Mouse (Mus musculus): ENCODE measurements around the gene Sec11a. TPM values are rescaled to one million over a fixed set of nuclear protein-coding genes. Genes with fewer than 3 reads are reported as not detected.

The Sec11a gene
- polyA plus RNA-seq, 1 experiment = 112 TPM

DNA sequence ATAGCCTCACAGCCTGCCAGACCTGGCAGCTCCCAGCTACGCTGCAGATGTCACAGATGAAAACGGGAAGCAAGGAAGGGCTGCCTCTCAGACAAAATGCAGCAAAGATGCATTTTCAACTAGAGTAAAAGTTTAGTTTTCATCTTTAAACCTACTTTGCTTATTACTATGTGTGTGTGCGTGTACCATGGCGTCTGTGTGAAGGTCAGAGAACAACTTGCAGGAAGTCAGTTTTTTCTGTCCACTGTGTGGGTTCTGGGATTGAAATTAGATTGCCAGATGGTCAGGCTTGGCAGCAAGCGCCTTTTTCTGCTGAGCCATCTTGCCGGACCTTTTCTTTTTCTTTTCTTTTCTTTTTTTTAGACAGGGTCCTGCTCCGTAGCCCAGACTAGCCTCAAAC lies 53.4 kb downstream of the Sec11a start:
- no peaks in the 10 kb centered on the region for H3K79me2 ChIP-seq (ENCODE audit: control insufficient read depth, insufficient read depth)

GRCm38 (mm10) chr7:80893753-80894129 lies 53.8 kb downstream of the Sec11a start:
- Histone ChIP-seq H3K79me2 (ENCODE audit: control insufficient read depth, insufficient read depth) (no peaks in the 10 kb centered on the region), H3K4me3 (ENCODE audit: insufficient read depth, poor library complexity, severe bottlenecking) (no peak overlapping the region), H3K79me3 (ENCODE audit: low read depth) (no peaks in the 10 kb centered on the region), H3K36me3 (ENCODE audit: control insufficient read depth, insufficient read depth) (peaks cover 26% of the 10 kb centered on the region), H3K27me3 (ENCODE audit: control insufficient read depth, insufficient read depth, insufficient read length) (no peaks in the 10 kb centered on the region), H3ac (ENCODE audit: control insufficient read depth, insufficient read length, low read depth) (no peak overlapping the region)
- TF ChIP-seq MYOD1 (IDR thresholded peaks at IDR 0.05; ENCODE audit: control insufficient read depth, insufficient read length, low read depth) (no peak), CTCF (IDR thresholded peaks at IDR 0.05; ENCODE audit: control insufficient read depth, insufficient read depth, insufficient read length) (no peak), USF1 (IDR thresholded peaks at IDR 0.05; ENCODE audit: low read depth) (no peak), CEBPB (IDR thresholded peaks at IDR 0.05; ENCODE audit: low read depth) (no peak), FOSL1 (IDR thresholded peaks at IDR 0.05; ENCODE audit: insufficient read depth, low read length, poor library complexity, severe bottlenecking) (no peak), MAX (IDR thresholded peaks at IDR 0.05) (no peak), MYOG (IDR thresholded peaks at IDR 0.05; ENCODE audit: control insufficient read depth, extremely low read depth, insufficient read length) (no peak)

More for the DNA sequence above, 53.4 kb downstream of the Sec11a start:
- peaks cover 26% of the 10 kb centered on the region for H3K36me3 ChIP-seq (ENCODE audit: control insufficient read depth, insufficient read depth)
- TF ChIP-seq USF1 (IDR thresholded peaks at IDR 0.05; ENCODE audit: low read depth) = no peak
- no peak for TF ChIP-seq CEBPB (IDR thresholded peaks at IDR 0.05; ENCODE audit: low read depth)
- no peak for TF ChIP-seq CTCF (IDR thresholded peaks at IDR 0.05; ENCODE audit: control insufficient read depth, insufficient read depth, insufficient read length)
- no peak for TF ChIP-seq FOSL1 (IDR thresholded peaks at IDR 0.05; ENCODE audit: insufficient read depth, low read length, poor library complexity, severe bottlenecking)
- no peak for TF ChIP-seq MAX (IDR thresholded peaks at IDR 0.05)
- no peak overlapping the region for H3ac ChIP-seq (ENCODE audit: control insufficient read depth, insufficient read length, low read depth)
- H3K79me3 ChIP-seq (ENCODE audit: low read depth) = no peaks in the 10 kb centered on the region
- no peak overlapping the region for H3K4me3 ChIP-seq (ENCODE audit: insufficient read depth, poor library complexity, severe bottlenecking)
- no peaks in the 10 kb centered on the region for H3K27me3 ChIP-seq (ENCODE audit: control insufficient read depth, insufficient read depth, insufficient read length)

- Histone ChIP-seq H3K4me3 (ENCODE audit: insufficient read depth, poor library complexity, severe bottlenecking) (no peak overlapping the region), H3K79me3 (ENCODE audit: low read depth) (no peaks in the 10 kb centered on the region), H3K36me3 (ENCODE audit: control insufficient read depth, insufficient read depth) (peaks cover 26% of the 10 kb centered on the region)
Observed at GRCm38 (mm10) chr7:80893086-80893752, 54.4 kb downstream of the Sec11a start.

DNA sequence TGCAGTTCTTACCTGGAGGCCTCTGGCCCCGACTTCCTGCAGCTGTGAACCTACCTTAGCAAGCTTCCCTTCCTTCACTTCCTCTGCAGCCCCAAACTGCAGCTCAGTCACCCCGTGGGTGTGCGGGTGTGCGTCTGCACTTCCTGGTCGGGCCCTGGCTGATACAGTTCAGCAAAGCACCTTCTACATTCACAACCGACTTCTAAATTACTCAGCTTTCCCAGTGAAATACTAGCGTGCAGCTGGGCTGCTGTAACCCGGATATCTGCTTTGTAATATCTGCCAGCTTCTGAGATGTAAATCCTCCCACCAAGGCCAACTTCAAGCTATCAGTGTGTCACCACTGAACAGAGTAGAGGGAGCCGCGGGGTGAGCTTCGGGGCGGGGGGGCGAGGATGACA lies 57.7 kb downstream of the Sec11a start:
- H3K27me3 ChIP-seq (ENCODE audit: control insufficient read depth, insufficient read depth, insufficient read length) = no peaks in the 10 kb centered on the region
- no peak for TF ChIP-seq MYOG (IDR thresholded peaks at IDR 0.05; ENCODE audit: control insufficient read depth, extremely low read depth, insufficient read length)
- no peak for TF ChIP-seq FOSL1 (IDR thresholded peaks at IDR 0.05; ENCODE audit: insufficient read depth, low read length, poor library complexity, severe bottlenecking)
- TF ChIP-seq CTCF (IDR thresholded peaks at IDR 0.05; ENCODE audit: control insufficient read depth, insufficient read depth, insufficient read length) = no peak
- no peak for TF ChIP-seq USF1 (IDR thresholded peaks at IDR 0.05; ENCODE audit: low read depth)
- TF ChIP-seq MYOD1 (IDR thresholded peaks at IDR 0.05; ENCODE audit: control insufficient read depth, insufficient read length, low read depth) = no peak
- TF ChIP-seq CEBPB (IDR thresholded peaks at IDR 0.05; ENCODE audit: low read depth) = no peak
- no peak for TF ChIP-seq MAX (IDR thresholded peaks at IDR 0.05)
- no peaks in the 10 kb centered on the region for H3K79me2 ChIP-seq (ENCODE audit: control insufficient read depth, insufficient read depth)
- H3K36me3 ChIP-seq (ENCODE audit: control insufficient read depth, insufficient read depth) = peaks cover 22% of the 10 kb centered on the region
- H3ac ChIP-seq (ENCODE audit: control insufficient read depth, insufficient read length, low read depth) = no peak overlapping the region
- H3K4me3 ChIP-seq (ENCODE audit: insufficient read depth, poor library complexity, severe bottlenecking) = no peak overlapping the region
- no peaks in the 10 kb centered on the region for H3K79me3 ChIP-seq (ENCODE audit: low read depth)

More at GRCm38 (mm10) chr7:80893086-80893752, 54.4 kb downstream of the Sec11a start:
- Histone ChIP-seq H3K27me3 (ENCODE audit: control insufficient read depth, insufficient read depth, insufficient read length) (no peaks in the 10 kb centered on the region), H3K79me2 (ENCODE audit: control insufficient read depth, insufficient read depth) (no peaks in the 10 kb centered on the region), H3ac (ENCODE audit: control insufficient read depth, insufficient read length, low read depth) (no peak overlapping the region)
- TF ChIP-seq MYOD1 (IDR thresholded peaks at IDR 0.05; ENCODE audit: control insufficient read depth, insufficient read length, low read depth) = no peak
- no peak for TF ChIP-seq FOSL1 (IDR thresholded peaks at IDR 0.05; ENCODE audit: insufficient read depth, low read length, poor library complexity, severe bottlenecking)
- TF ChIP-seq MAX (IDR thresholded peaks at IDR 0.05) = no peak
- no peak for TF ChIP-seq CEBPB (IDR thresholded peaks at IDR 0.05; ENCODE audit: low read depth)
- no peak for TF ChIP-seq USF1 (IDR thresholded peaks at IDR 0.05; ENCODE audit: low read depth)
- TF ChIP-seq MYOG (IDR thresholded peaks at IDR 0.05; ENCODE audit: control insufficient read depth, extremely low read depth, insufficient read length) = no peak
- no peak for TF ChIP-seq CTCF (IDR thresholded peaks at IDR 0.05; ENCODE audit: control insufficient read depth, insufficient read depth, insufficient read length)

- no peak for TF ChIP-seq CEBPB (IDR thresholded peaks at IDR 0.05; ENCODE audit: low read depth)
- TF ChIP-seq MAX (IDR thresholded peaks at IDR 0.05) = no peak
- no peak for TF ChIP-seq USF1 (IDR thresholded peaks at IDR 0.05; ENCODE audit: low read depth)
- no peak for TF ChIP-seq CTCF (IDR thresholded peaks at IDR 0.05; ENCODE audit: control insufficient read depth, insufficient read depth, insufficient read length)
- TF ChIP-seq MYOD1 (IDR thresholded peaks at IDR 0.05; ENCODE audit: control insufficient read depth, insufficient read length, low read depth) = no peak
- Histone ChIP-seq H3K79me3 (ENCODE audit: low read depth) (no peaks in the 10 kb centered on the region), H3ac (ENCODE audit: control insufficient read depth, insufficient read length, low read depth) (no peak overlapping the region), H3K36me3 (ENCODE audit: control insufficient read depth, insufficient read depth) (peaks cover 14% of the 10 kb centered on the region), H3K27me3 (ENCODE audit: control insufficient read depth, insufficient read depth, insufficient read length) (no peaks in the 10 kb centered on the region), H3K4me3 (ENCODE audit: insufficient read depth, poor library complexity, severe bottlenecking) (no peak overlapping the region), H3K79me2 (ENCODE audit: control insufficient read depth, insufficient read depth) (no peaks in the 10 kb centered on the region)
Observed at GRCm38 (mm10) chr7:80889021-80889511, 58.5 kb downstream of the Sec11a start.

Data from C2C12 (cell line).